Mouse (Mus musculus) embryonic fibroblast, embryonic 13.5 days (primary cell): ENCODE measurements around the gene Shroom4.

ENCODE experiments used
- CTCF ChIP-seq: IDR thresholded peaks from 2 replicates; pipeline ENCODE4 v1.5.1; 2011; ENCODE audit warnings: mild to moderate bottlenecking, control low read depth, low read length, moderate library complexity, borderline replicate concordance; ENCODE audit not compliant: insufficient read depth
- POLR2A ChIP-seq: IDR thresholded peaks from 2 replicates; pipeline ENCODE4 v1.6.1; 2011; ENCODE audit warnings: low read depth, mild to moderate bottlenecking, control low read depth, low read length, moderate library complexity

DNA sequence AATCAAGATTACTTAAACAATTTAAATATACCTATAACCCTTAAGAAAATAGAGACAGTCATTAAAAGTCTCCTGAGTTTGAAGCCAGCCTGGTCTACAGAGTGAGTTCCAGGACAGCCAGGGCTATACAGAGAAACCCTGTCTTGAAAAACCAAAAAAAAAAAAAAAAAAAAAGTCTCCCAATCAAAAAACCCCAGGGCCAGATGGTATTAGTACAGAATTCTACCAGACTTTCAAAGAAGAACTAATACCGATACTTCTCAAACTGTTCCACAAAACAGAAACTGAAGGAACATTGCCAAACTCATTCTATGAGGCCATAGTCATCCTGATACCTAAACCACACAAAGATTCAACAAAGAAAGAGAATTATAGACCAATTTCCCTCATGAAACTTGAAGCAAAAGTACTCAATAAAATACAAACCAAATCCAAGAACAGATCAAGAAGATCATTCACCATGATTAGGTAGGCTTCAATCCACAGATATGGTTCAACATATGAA lies 259.2 kb downstream of the Shroom4 start:
- TF ChIP-seq POLR2A (no peak), CTCF (no peak)
